Mouse (Mus musculus): ENCODE measurements around the gene Itk.

GRCm38 (mm10) chr11:46341960-46342359 is 47.4 kb downstream of the Itk start:
- no peak for TF ChIP-seq POLR2A (IDR thresholded peaks at IDR 0.05; ENCODE audit: low read depth, low read length)
- no peak for TF ChIP-seq CTCF (IDR thresholded peaks at IDR 0.05; ENCODE audit: extremely low read depth, insufficient read depth, insufficient read length, insufficient replicate concordance)
